Mouse (Mus musculus) brain, embryonic 18.5 days (tissue): ENCODE results near the gene Coa4.

Experiments
- DNase-seq: peaks from one replicate; pipeline ENCODE4 v3.0.0-alpha.2; 2012; ENCODE audit warnings: low read depth, low spot score

The Coa4 gene

GRCm38 (mm10) chr7:100536804-100537518 is at the start of gene Coa4:
Coa4 (plus strand) TSS chr7:100537071.
- DNase-seq: peak; percentile 95

GRCm38 (mm10) chr7:100487301-100487700 is 49.6 kb upstream of the Coa4 start:
- no peak for DNase-seq

- DNase-seq: no peak
Observed at GRCm38 (mm10) chr7:100488474-100489048, 48.3 kb upstream of the Coa4 start.

DNA sequence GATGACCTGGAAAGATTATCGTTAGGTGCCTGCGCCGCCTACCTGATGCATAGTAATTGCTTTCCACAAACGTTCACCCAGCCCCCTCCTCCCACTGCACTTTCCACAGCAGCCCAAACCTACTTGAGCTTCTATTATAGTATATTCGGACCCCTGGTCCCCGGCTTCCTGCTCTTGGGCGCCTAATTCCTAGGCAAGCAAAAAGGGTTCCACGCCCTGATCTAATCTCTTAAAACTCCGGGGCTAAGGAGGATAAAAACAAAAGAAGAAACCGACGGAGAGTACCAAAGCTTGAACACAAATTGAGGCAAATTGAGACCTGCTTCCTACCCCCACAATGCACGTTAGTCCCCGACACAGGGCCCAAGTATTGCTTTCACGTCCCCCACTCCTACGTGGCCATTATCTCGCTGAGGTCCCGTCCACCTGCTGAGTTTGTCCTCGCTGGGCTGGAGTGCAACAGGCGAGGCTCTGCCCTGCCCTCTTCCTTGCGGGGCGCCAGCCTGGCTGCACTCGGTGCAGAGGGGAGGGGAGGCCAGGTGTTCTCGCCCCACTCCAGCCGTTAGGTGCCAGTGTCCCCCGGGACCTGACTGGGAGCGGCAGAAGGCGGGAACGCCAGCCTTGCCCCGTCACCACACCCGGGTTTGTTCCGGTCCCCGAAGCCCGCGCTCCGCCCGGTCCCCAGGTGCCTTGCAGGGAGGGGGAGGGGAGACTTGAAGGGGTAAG is 44.3 kb upstream of the Coa4 start:
- DNase-seq: no peak

GRCm38 (mm10) chr7:100493117-100493483 is 43.8 kb upstream of the Coa4 start, which contains the start of gene Ucp2:
Ucp2 (plus strand) TSS chr7:100493337.
- no peak for DNase-seq

DNA sequence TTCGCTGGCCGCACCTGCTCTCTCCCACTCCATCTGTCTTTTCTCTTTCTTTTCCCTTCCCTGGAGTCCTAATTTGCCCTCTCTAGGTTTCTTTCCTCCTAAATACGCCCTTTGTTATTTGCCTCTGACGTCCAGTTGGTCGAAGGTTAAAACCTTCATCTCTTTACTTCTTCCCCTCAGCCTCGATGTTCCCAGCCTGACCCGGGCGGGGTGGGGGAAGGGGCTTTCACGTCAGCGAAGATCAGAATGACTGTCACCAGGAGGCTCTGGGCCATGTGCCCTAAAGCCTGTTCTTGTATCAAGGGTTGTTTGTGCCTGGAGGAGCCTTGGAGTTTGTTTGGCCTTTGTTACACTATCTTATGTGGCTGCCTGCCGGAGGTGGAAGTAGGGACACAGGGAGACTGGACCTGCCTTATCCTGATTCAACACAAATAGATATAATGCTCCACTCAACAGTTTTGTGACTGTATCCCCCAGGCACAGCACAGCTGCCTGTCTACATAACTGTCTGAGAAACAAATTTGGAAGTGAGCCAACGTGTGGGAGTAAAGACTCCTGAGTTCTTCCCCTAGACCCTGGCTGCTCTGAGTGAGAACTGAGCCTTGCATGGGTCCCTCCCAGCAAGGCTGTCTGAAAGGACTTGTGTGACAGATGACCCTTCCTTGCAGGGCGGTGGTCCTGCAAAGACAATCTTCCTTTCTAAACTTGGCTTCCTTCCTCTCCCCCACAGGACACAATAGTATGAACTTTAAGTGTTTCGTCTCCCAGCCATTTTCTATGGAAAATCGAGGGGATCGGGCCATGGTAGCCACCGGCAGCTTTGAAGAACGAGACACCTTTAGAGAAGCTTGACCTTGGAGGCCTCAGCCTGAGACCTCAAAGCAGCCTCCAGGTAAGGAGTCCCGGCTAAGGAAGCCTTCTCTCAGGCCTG is 43.1 kb upstream of the Coa4 start:
- no peak for DNase-seq

DNA sequence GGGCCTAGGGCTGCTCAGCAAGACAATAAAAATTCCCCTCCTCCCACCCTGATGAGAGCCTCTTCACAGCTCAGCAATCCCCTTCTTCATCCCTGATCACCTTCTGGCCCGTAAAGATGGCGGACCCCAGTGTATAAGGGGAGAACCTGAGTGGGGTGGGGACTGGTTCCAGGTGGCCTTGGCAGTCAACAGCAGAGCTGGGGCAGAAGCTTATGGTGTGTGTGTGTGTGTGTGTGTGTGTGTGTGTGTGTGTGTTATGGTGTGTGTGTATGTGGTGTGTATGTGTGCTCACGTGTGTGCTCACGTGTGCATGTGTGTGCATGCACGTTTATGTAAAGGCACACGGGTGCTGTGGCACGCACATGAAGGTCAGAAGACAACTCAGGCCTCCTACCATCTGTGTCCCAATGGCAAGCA is 42.4 kb upstream of the Coa4 start:
- DNase-seq: no peak

DNA sequence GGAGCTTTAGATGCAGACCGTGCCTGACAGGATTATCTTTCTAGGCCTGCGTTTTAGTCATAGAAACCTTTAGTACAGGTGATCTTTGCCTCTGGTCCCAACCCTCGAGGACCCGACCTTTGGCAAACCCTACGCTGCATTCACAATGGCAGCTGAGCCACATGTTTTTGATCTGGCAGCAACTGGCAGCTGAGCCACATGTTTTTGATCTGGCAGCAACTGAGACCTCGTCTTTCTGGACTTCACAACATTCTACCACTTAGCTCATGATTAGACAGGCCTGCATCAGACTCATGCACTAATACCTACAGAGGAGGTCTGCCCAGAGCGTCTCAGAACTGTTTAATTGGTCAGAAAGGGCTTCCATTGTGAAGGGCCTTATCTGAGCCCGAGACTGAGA is 41.8 kb upstream of the Coa4 start:
- DNase-seq: no peak

- peak; percentile 67 for DNase-seq
Observed at GRCm38 (mm10) chr7:100495581-100496251, 41.2 kb upstream of the Coa4 start.

DNA sequence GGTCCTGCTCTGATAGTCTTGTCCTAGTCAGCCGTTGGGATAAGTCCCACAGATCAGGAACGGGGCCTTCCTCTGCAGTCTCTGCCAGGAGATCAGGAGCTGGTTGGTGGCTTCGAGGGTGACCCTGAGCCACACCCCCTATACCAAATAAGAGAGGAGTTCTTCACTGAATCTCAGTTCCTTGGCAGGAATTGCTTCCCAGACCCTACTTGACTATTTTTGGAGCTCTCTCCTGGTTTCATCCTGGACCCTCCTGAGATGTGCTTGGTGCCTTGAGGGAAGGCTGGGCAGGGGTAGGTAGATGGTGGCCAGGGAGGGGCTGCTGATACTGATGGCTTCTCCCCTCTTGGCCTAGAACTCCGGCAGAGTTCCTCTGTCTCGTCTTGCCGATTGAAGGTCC is 40.5 kb upstream of the Coa4 start:
- DNase-seq: no peak

DNA sequence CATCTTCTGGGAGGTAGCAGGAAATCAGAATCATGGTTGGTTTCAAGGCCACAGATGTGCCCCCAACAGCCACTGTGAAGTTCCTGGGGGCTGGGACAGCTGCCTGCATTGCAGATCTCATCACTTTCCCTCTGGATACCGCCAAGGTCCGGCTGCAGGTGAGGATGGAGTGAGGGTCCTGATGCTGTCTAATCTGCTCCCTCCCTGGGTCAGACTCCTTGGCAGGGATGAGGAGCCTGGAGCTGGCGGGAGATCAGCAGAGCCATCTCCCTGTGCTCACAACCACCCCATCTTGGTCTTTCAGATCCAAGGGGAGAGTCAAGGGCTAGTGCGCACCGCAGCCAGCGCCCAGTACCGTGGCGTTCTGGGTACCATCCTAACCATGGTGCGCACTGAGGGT is 40.1 kb upstream of the Coa4 start:
- DNase-seq: no peak

- DNase-seq: no peak
Observed at GRCm38 (mm10) chr7:100497402-100497801, 39.5 kb upstream of the Coa4 start.

DNA sequence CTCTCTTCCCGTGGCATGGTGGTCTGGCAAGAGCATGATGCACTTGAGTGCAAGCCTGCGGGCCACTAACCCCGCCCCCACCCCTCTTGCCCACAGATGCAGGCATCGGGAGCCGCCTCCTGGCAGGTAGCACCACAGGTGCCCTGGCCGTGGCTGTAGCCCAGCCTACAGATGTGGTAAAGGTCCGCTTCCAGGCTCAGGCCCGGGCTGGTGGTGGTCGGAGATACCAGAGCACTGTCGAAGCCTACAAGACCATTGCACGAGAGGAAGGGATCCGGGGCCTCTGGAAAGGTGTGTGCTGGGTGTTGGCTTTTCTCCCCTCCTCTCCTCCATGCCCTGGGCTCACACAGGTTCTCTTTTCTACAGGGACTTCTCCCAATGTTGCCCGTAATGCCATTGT is 38.9 kb upstream of the Coa4 start:
- no peak for DNase-seq

GRCm38 (mm10) chr7:100499465-100499864 is 37.4 kb upstream of the Coa4 start:
- no peak for DNase-seq

DNA sequence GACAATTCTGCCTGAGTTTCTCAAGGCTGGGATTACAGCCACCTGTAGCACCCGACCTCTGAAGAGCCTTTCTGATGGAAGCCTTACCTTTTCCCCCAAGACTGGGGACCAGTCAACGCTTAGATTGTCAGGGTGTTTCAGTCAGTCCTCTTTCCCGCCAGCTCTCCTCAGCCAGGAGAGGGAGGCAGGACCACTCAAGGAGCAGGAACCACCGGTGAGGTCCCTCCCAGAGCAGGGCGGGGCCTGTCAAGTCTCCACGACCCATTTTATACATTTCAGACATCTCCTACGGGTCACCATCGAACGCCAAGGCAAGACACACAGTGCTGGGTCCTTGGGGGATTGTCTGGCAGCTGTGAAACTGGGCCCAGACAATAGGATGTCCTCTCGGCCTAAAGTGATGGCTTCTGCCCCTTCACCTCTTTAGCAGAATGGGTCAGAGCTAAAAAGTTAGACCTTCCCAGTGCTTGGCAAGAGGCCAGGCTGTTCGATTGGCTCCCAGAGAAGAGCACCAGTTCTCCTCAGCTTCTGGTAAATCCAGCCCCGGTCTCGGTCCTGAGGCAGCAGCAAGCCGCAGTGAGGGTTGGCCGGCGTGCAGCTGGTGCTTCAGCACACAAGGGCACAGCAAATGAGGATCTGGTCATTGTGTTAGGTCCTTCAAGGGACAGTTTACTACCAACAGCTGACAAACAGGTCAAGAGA is 36.4 kb upstream of the Coa4 start:
- DNase-seq: no peak

- DNase-seq: no peak
Observed at GRCm38 (mm10) chr7:100501027-100501843, 35.6 kb upstream of the Coa4 start.

GRCm38 (mm10) chr7:100501844-100502373 is 35.0 kb upstream of the Coa4 start:
- DNase-seq: no peak

- DNase-seq: no peak
Observed at GRCm38 (mm10) chr7:100502374-100502922, 34.4 kb upstream of the Coa4 start.

- no peak for DNase-seq
Observed at GRCm38 (mm10) chr7:100503076-100503475, 33.8 kb upstream of the Coa4 start.
